Mouse (Mus musculus): ENCODE measurements around the gene Mcoln2. TPM values are rescaled to one million over a fixed set of nuclear protein-coding genes. Genes with fewer than 3 reads are reported as not detected.

The Mcoln2 gene
- polyA plus RNA-seq, 1 experiment from 2014 or later = 0.75 TPM

DNA sequence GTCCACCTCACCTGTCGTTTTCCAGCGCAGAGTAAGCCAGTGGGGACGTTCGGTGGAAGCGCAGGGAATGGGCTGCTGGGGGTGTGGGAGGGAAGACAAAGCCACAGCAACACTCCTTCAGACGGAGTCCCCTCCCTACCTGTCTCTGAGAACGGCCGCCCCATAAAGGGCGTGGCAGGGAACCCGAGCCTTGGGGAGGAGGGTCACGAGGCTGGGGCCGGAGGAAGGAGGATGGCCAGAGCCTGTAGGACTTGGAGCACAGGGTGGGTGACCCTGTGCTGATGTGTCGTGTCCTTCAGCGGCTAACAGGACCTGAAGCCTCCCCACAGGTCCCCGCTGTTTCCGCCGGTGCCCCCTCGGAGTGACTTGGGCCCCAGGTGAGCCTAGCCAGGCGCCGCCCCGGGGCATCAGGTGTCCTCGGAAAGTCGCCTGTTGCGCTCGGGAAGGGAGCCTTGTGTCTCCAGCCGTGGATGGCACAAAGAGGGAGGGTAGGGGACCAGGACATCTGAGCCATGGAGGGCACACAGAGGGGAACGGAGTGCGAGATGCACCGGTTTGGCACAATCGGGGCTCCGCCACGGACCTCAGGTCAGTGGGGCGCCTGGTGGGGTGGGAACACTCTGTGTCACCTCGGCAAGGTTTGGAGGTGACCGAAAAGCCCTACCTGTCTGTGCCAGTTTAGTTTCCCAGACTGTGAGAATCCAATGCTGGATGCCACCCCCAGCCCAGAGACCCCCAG, 32.2 kb upstream of the Mcoln2 start, which contains the start of gene Mcoln3:
Gene Mcoln3, plus strand, starts transcription at position 193 of the 739 bp plus-strand sequence.
- peak; percentile 54 for ATAC-seq (ENCODE audit: low read depth)
- peak within 1 kb of the TSS; percentile 62 for H3K4me2 ChIP-seq (ENCODE audit: low read depth, low read length)
- 11% methylated on average over 35 of the region's 35 CpGs for WGBS

GRCm38 (mm10) chr3:146117997-146118457, 31.6 kb upstream of the Mcoln2 start:
- H3K9me3 ChIP-seq (ENCODE audit: control insufficient read depth, low read length) = no peaks in the 10 kb centered on the region
- H3K4me2 ChIP-seq (ENCODE audit: low read depth, low read length) = no peak overlapping the region; the same call in 1 of the 2 replicates
- H3K4me3 ChIP-seq (ENCODE audit: low read length) = no peak overlapping the region
- H3K4me1 ChIP-seq (replicated peaks; ENCODE audit: control insufficient read depth, insufficient read depth, low read length) = peaks cover 3% of the 10 kb centered on the region; the same call in 1 of the 2 replicates
- no peak overlapping the region for H3K27ac ChIP-seq (ENCODE audit: low read length)
- peaks cover 18% of the 10 kb centered on the region for H3K27me3 ChIP-seq (ENCODE audit: control insufficient read depth, insufficient read depth, low read depth, low read length)
- H3K9ac ChIP-seq (ENCODE audit: low read length) = no peak overlapping the region
- WGBS = 56% methylated on average over 9 of the region's 9 CpGs
- ATAC-seq (ENCODE audit: low read depth) = no peak
- H3K36me3 ChIP-seq (ENCODE audit: control insufficient read depth, insufficient read depth, low read length) = no peaks in the 10 kb centered on the region

More for the DNA sequence above, 32.2 kb upstream of the Mcoln2 start, which contains the start of gene Mcoln3:
- Histone ChIP-seq H3K27ac (ENCODE audit: low read length) (no peak within 1 kb of the TSS), H3K9me3 (ENCODE audit: control insufficient read depth, low read length) (no peaks in the 10 kb centered on the region), H3K4me3 (ENCODE audit: low read length) (peak within 1 kb of the TSS; percentile 43), H3K9ac (ENCODE audit: low read length) (peak within 1 kb of the TSS; percentile 39; the same call in 1 of the 2 replicates), H3K27me3 (ENCODE audit: control insufficient read depth, insufficient read depth, low read depth, low read length) (peaks cover 18% of the 10 kb centered on the region), H3K36me3 (ENCODE audit: control insufficient read depth, insufficient read depth, low read length) (no peaks in the 10 kb centered on the region), H3K4me1 (replicated peaks; ENCODE audit: control insufficient read depth, insufficient read depth, low read length) (peaks cover 3% of the 10 kb centered on the region; the same call in 1 of the 2 replicates)

GRCm38 (mm10) chr3:146121310-146122124, 28.1 kb upstream of the Mcoln2 start:
- peaks cover 3% of the 10 kb centered on the region; the same call in 1 of the 2 replicates for H3K4me1 ChIP-seq (replicated peaks; ENCODE audit: control insufficient read depth, insufficient read depth, low read length)
- ATAC-seq (ENCODE audit: low read depth) = peak; percentile 54; the same call in 1 of the 2 replicates
- peak overlapping the region; percentile 21; the same call in 1 of the 2 replicates for H3K9ac ChIP-seq (ENCODE audit: low read length)
- H3K36me3 ChIP-seq (ENCODE audit: control insufficient read depth, insufficient read depth, low read length) = no peaks in the 10 kb centered on the region
- H3K4me3 ChIP-seq (ENCODE audit: low read length) = peak overlapping the region; percentile 6
- WGBS = 10% methylated on average over 25 of the region's 25 CpGs
- peak overlapping the region; percentile 26 for H3K4me2 ChIP-seq (ENCODE audit: low read depth, low read length)
- no peaks in the 10 kb centered on the region for H3K9me3 ChIP-seq (ENCODE audit: control insufficient read depth, low read length)
- no peak overlapping the region for H3K27ac ChIP-seq (ENCODE audit: low read length)
- peaks cover 18% of the 10 kb centered on the region for H3K27me3 ChIP-seq (ENCODE audit: control insufficient read depth, insufficient read depth, low read depth, low read length)

DNA sequence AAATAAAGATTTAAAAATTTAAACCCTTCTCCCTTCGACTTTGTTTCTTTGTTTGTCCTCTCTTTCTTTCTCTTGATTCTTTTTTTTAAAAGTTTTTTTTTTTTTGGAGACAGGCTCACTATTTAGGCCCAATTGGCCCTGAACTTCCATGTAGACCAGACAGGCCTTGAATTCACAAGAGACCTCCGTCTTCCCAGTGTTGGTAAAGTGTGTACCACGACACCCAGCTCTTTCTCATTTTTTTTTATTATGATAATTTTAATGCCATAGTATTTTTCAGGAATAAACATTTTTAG, 27.6 kb upstream of the Mcoln2 start:
- H3K36me3 ChIP-seq (ENCODE audit: control insufficient read depth, insufficient read depth, low read length) = no peaks in the 10 kb centered on the region
- H3K9ac ChIP-seq (ENCODE audit: low read length) = no peak overlapping the region
- no peak overlapping the region for H3K27ac ChIP-seq (ENCODE audit: low read length)
- peaks cover 16% of the 10 kb centered on the region for H3K27me3 ChIP-seq (ENCODE audit: control insufficient read depth, insufficient read depth, low read depth, low read length)
- peaks cover 3% of the 10 kb centered on the region; the same call in 1 of the 2 replicates for H3K4me1 ChIP-seq (replicated peaks; ENCODE audit: control insufficient read depth, insufficient read depth, low read length)
- 51% methylated on average over 3 of the region's 3 CpGs for WGBS
- no peaks in the 10 kb centered on the region for H3K9me3 ChIP-seq (ENCODE audit: control insufficient read depth, low read length)
- ATAC-seq (ENCODE audit: low read depth) = no peak
- no peak overlapping the region for H3K4me2 ChIP-seq (ENCODE audit: low read depth, low read length)
- H3K4me3 ChIP-seq (ENCODE audit: low read length) = no peak overlapping the region

DNA sequence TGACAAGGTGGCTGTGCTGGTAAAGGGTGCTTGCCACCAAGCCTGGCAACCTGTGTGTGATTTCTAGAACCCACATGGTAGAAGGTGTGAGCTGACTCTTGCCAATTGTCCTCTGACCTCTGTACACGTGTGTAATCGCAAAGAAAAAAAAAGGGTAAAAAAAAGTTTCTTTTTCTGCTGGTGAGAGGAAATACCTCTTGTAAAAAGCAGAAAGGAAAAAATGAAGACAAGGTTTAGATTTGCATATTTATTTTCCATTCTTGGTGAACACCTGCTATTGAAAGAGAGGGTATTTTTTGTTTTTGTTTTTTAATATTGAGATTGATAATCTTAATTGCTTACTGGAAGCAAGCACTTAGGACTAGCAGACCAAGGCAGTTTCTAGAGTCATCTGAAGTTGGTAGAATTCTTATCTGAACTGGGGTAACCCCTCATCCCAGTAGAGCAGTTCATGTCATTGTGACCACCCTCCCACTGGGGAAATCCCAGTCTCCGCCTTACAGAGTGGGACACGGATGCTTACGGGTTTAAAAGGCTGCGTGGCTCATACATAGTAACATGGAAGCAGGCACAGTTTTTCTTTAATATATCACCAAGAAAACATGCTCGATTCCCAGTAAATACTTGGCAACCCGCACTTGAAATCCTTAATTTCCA, 26.7 kb upstream of the Mcoln2 start:
- H3K9me3 ChIP-seq (ENCODE audit: control insufficient read depth, low read length) = no peaks in the 10 kb centered on the region
- peaks cover 3% of the 10 kb centered on the region; the same call in 1 of the 2 replicates for H3K4me1 ChIP-seq (replicated peaks; ENCODE audit: control insufficient read depth, insufficient read depth, low read length)
- H3K27me3 ChIP-seq (ENCODE audit: control insufficient read depth, insufficient read depth, low read depth, low read length) = peaks cover 8% of the 10 kb centered on the region
- no peak overlapping the region for H3K4me3 ChIP-seq (ENCODE audit: low read length)
- ATAC-seq (ENCODE audit: low read depth) = no peak
- H3K4me2 ChIP-seq (ENCODE audit: low read depth, low read length) = no peak overlapping the region
- no peak overlapping the region for H3K27ac ChIP-seq (ENCODE audit: low read length)
- no peaks in the 10 kb centered on the region for H3K36me3 ChIP-seq (ENCODE audit: control insufficient read depth, insufficient read depth, low read length)
- H3K9ac ChIP-seq (ENCODE audit: low read length) = no peak overlapping the region
- 68% methylated on average over 8 of the region's 8 CpGs for WGBS

DNA sequence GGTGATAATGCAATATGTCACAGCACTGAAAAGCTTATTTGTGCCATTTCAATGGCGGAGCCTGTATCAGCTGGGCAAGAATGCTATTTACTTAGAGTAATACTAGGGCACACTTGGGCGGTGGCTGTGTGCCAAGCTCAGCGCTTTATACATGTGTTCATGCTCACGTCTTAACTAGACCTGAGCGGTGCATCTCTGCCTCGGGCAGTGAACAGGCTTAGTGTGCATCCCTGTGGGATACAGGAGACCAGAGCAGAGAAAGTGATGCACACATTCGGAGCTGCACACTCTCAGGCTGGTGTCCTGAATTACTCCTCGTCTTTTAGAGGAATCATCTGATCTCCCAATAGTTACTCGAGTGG, 26.2 kb upstream of the Mcoln2 start:
- 51% methylated on average over 9 of the region's 9 CpGs for WGBS
- Histone ChIP-seq H3K36me3 (ENCODE audit: control insufficient read depth, insufficient read depth, low read length) (no peaks in the 10 kb centered on the region), H3K4me3 (ENCODE audit: low read length) (no peak overlapping the region), H3K9ac (ENCODE audit: low read length) (no peak overlapping the region), H3K4me1 (replicated peaks; ENCODE audit: control insufficient read depth, insufficient read depth, low read length) (peaks cover 3% of the 10 kb centered on the region; the same call in 1 of the 2 replicates), H3K27ac (ENCODE audit: low read length) (no peak overlapping the region), H3K9me3 (ENCODE audit: control insufficient read depth, low read length) (no peaks in the 10 kb centered on the region), H3K27me3 (ENCODE audit: control insufficient read depth, insufficient read depth, low read depth, low read length) (peaks cover 3% of the 10 kb centered on the region; the same call in 1 of the 2 replicates), H3K4me2 (ENCODE audit: low read depth, low read length) (no peak overlapping the region)
- ATAC-seq (ENCODE audit: low read depth) = 0 out of 2 replicates have a peak, but pooled peaks have one; percentile 60

GRCm38 (mm10) chr3:146127205-146127604, 22.4 kb upstream of the Mcoln2 start:
- Histone ChIP-seq H3K36me3 (ENCODE audit: control insufficient read depth, insufficient read depth, low read length) (no peaks in the 10 kb centered on the region), H3K27ac (ENCODE audit: low read length) (no peak overlapping the region), H3K27me3 (ENCODE audit: control insufficient read depth, insufficient read depth, low read depth, low read length) (no peaks in the 10 kb centered on the region), H3K4me3 (ENCODE audit: low read length) (no peak overlapping the region), H3K9ac (ENCODE audit: low read length) (no peak overlapping the region), H3K4me1 (replicated peaks; ENCODE audit: control insufficient read depth, insufficient read depth, low read length) (no peaks in the 10 kb centered on the region), H3K4me2 (ENCODE audit: low read depth, low read length) (no peak overlapping the region), H3K9me3 (ENCODE audit: control insufficient read depth, low read length) (no peaks in the 10 kb centered on the region)
- ATAC-seq (ENCODE audit: low read depth) = no peak
- 40% methylated on average over 6 of the region's 6 CpGs for WGBS

DNA sequence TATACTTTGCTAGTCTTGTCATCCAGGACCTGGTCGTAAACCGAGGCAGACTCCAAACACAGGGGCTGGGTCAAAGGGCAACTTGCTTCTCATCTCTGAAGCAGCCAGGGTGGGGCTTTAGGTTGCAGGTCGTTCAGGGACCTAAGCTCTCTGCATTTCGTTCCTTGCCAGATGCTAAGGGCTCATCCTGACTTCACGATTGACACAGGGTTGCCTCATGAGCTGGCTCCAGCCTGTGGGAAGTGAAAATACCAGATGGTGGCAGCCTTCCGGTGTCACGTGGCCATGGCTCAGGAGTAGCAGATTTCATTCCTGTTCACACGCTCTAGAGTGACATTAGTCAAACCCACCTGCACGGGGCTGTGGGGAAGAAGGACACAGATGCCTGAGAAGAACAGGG, 14.8 kb upstream of the Mcoln2 start:
- no peaks in the 10 kb centered on the region for H3K27me3 ChIP-seq (ENCODE audit: control insufficient read depth, insufficient read depth, low read depth, low read length)
- no peak overlapping the region for H3K9ac ChIP-seq (ENCODE audit: low read length)
- no peaks in the 10 kb centered on the region for H3K9me3 ChIP-seq (ENCODE audit: control insufficient read depth, low read length)
- H3K4me2 ChIP-seq (ENCODE audit: low read depth, low read length) = no peak overlapping the region
- H3K4me1 ChIP-seq (replicated peaks; ENCODE audit: control insufficient read depth, insufficient read depth, low read length) = no peaks in the 10 kb centered on the region
- no peak overlapping the region for H3K4me3 ChIP-seq (ENCODE audit: low read length)
- no peak for ATAC-seq (ENCODE audit: low read depth)
- no peaks in the 10 kb centered on the region for H3K36me3 ChIP-seq (ENCODE audit: control insufficient read depth, insufficient read depth, low read length)
- 74% methylated on average over 9 of the region's 9 CpGs for WGBS
- H3K27ac ChIP-seq (ENCODE audit: low read length) = no peak overlapping the region

- Histone ChIP-seq H3K36me3 (ENCODE audit: control insufficient read depth, insufficient read depth, low read length) (no peaks in the 10 kb centered on the region), H3K27me3 (ENCODE audit: control insufficient read depth, insufficient read depth, low read depth, low read length) (no peaks in the 10 kb centered on the region), H3K9me3 (ENCODE audit: control insufficient read depth, low read length) (no peaks in the 10 kb centered on the region), H3K4me2 (ENCODE audit: low read depth, low read length) (no peak overlapping the region), H3K4me1 (replicated peaks; ENCODE audit: control insufficient read depth, insufficient read depth, low read length) (no peaks in the 10 kb centered on the region), H3K27ac (ENCODE audit: low read length) (no peak overlapping the region), H3K4me3 (ENCODE audit: low read length) (no peak overlapping the region), H3K9ac (ENCODE audit: low read length) (no peak overlapping the region)
- WGBS = 82% methylated on average over 2 of the region's 2 CpGs
- ATAC-seq (ENCODE audit: low read depth) = no peak
Observed at GRCm38 (mm10) chr3:146135417-146135816, 14.2 kb upstream of the Mcoln2 start.
